Mouse (Mus musculus) C2C12 (cell line): Measurements from ENCODE around the gene Rabgef1. TPM values are rescaled to one million over a fixed set of nuclear protein-coding genes. Genes with fewer than 3 reads are reported as not detected.

ENCODE experiments used
- H3K27me3 ChIP-seq: one replicate; pipeline ENCODE4 v1.6.1; 2011; ENCODE audit not compliant: control insufficient read depth, insufficient read depth, insufficient read length
- H3K36me3 ChIP-seq: one replicate; pipeline ENCODE4 v1.6.1; 2011; ENCODE audit not compliant: control insufficient read depth, insufficient read depth
- H3K4me3 ChIP-seq: one replicate; pipeline ENCODE4 v1.5.1; 2011; ENCODE audit warnings: mild to moderate bottlenecking, control low read depth; ENCODE audit not compliant: poor library complexity, insufficient read depth, severe bottlenecking
- H3K79me2 ChIP-seq: one replicate; pipeline ENCODE4 v1.6.1; 2011; ENCODE audit not compliant: control insufficient read depth, insufficient read depth
- H3K79me3 ChIP-seq: one replicate; pipeline ENCODE4 v1.6.1; 2011; ENCODE audit warnings: low read depth, control low read depth
- H3ac ChIP-seq: one replicate; pipeline ENCODE3; 2011; ENCODE audit warnings: low read depth; ENCODE audit not compliant: control insufficient read depth, insufficient read length
- CEBPB ChIP-seq: IDR thresholded peaks from one replicate; pipeline ENCODE4 v1.6.1; 2011; ENCODE audit warnings: low read depth, mild to moderate bottlenecking, control low read depth, moderate library complexity
- CTCF ChIP-seq: IDR thresholded peaks from one replicate; pipeline ENCODE4 v1.5.1; 2011; ENCODE audit not compliant: control insufficient read depth, insufficient read depth, insufficient read length
- FOSL1 ChIP-seq: IDR thresholded peaks from one replicate; pipeline ENCODE4 v1.8.0; 2011; ENCODE audit warnings: mild to moderate bottlenecking, low read length; ENCODE audit not compliant: poor library complexity, insufficient read depth, severe bottlenecking
- MAX ChIP-seq: IDR thresholded peaks from one replicate; pipeline ENCODE4 v1.6.1; 2011; ENCODE audit warnings: mild to moderate bottlenecking, control low read depth
- MYOD1 ChIP-seq: IDR thresholded peaks from one replicate; pipeline ENCODE4 v1.6.1; 2011; ENCODE audit warnings: low read depth; ENCODE audit not compliant: control insufficient read depth, insufficient read length
- MYOG ChIP-seq: IDR thresholded peaks from one replicate; pipeline ENCODE4 v1.6.1; 2011; ENCODE audit not compliant: control insufficient read depth, insufficient read length; ENCODE audit errors: extremely low read depth
- USF1 ChIP-seq: IDR thresholded peaks from one replicate; pipeline ENCODE4 v1.6.1; 2011; ENCODE audit warnings: low read depth, mild to moderate bottlenecking, control low read depth, moderate library complexity
- polyA plus RNA-seq: library from polyadenylated mRNA; unstranded; fragments of >200 nt; fragmentation: generic; extraction: Trizol; gene quantifications from one replicate; pipeline ENCODE4 v1.2.1, GENCODE M21; 2012; ENCODE audit warnings: missing spikeins

Rabgef1 gene
- polyA plus RNA-seq, 1 experiment = 14.3 TPM

DNA sequence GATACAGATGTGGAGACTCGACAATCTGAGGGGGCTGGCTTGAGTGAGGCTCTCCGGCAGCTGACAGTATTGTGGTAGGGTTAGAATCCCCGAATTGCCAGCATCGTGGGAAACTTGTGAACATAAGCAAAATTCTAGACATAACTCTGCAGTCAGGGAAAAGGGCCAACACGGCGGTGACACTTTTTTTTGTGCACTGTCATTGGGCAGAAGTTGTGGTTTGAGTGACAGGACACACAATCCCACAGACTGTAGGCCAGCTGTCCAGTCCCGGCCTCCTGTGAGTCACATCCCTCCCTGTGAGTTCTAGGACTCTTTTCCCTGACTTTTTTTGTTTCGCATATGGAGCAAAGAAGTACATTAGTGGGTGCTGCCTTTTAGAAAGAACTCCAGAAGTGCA is 25.6 kb upstream of the Rabgef1 start:
- TF ChIP-seq USF1 (no peak), MYOD1 (peak; percentile 84)
- Histone ChIP-seq H3K4me3 (no peak overlapping the region), H3K79me3 (no peaks in the 10 kb centered on the region), H3K27me3 (no peaks in the 10 kb centered on the region), H3K36me3 (no peaks in the 10 kb centered on the region), H3ac (no peak overlapping the region), H3K79me2 (no peaks in the 10 kb centered on the region)

DNA sequence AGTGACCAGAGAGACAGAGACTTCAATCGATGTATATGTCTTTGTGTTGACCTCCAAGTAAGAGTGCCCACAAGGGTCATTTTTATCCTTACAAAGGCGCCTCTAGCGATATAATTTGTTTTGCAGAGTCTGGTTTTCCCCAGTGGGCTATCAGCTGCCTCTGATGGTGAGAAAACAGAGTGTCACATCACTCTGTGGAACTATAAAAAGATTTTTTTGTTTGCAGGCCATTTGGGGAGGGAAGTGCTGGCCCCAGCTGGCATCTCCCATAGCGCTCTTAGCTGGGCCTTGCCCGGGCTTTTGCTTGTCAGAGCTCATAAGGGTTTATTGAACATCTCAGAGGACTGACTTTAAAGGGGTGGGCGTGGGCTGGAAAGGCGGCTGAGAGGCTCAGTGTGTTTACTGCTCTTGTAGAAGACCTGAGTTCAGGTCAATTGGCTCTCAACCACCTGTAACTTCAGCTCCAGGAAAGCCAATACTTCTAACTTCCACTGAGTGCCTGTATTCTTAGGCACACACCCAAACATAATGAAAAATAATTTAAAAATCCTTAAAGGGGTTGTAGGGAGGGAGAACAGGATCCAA is 21.8 kb upstream of the Rabgef1 start:
- TF ChIP-seq CTCF (no peak), MYOG (no peak), FOSL1 (no peak), MAX (no peak), USF1 (no peak), MYOD1 (no peak), CEBPB (no peak)
- no peaks in the 10 kb centered on the region for H3K36me3 ChIP-seq
- H3ac ChIP-seq = no peak overlapping the region
- H3K27me3 ChIP-seq = no peaks in the 10 kb centered on the region
- no peaks in the 10 kb centered on the region for H3K79me3 ChIP-seq
- H3K4me3 ChIP-seq = no peak overlapping the region
- no peaks in the 10 kb centered on the region for H3K79me2 ChIP-seq

- Histone ChIP-seq H3ac (no peak overlapping the region), H3K79me2 (no peaks in the 10 kb centered on the region), H3K36me3 (no peaks in the 10 kb centered on the region), H3K4me3 (no peak overlapping the region), H3K79me3 (no peaks in the 10 kb centered on the region), H3K27me3 (no peaks in the 10 kb centered on the region)
- no peak for TF ChIP-seq FOSL1
- TF ChIP-seq CEBPB = no peak
- TF ChIP-seq MYOD1 = no peak
- no peak for TF ChIP-seq CTCF
- no peak for TF ChIP-seq USF1
Observed at GRCm38 (mm10) chr5:130154286-130154685, 17.3 kb upstream of the Rabgef1 start.

DNA sequence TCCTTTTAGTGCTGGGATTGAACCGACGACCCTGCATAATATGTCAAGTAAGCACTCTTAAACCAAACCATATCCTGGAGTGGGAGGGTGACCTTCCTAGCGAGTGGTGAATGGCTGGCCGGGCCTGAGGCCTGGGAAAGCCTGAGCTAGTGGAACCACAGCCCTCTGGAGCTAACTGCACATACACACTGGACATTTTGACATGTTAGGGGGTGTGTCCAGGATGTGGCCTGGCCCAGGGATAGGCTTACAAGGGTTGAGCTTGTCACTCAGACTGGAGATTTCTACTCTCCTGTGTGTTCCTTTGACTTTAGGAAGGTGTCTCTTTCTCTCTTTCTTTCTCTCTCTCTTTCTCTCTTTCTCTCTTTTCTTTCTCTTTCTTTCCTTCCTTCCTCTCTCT is 13.1 kb upstream of the Rabgef1 start:
- H3ac ChIP-seq = no peak overlapping the region
- no peaks in the 10 kb centered on the region for H3K79me2 ChIP-seq
- no peaks in the 10 kb centered on the region for H3K36me3 ChIP-seq
- H3K27me3 ChIP-seq = no peaks in the 10 kb centered on the region
- no peaks in the 10 kb centered on the region for H3K79me3 ChIP-seq
- no peak overlapping the region for H3K4me3 ChIP-seq
- TF ChIP-seq MYOG (no peak), MYOD1 (no peak), MAX (no peak), FOSL1 (no peak), CEBPB (no peak), CTCF (no peak), USF1 (no peak)

GRCm38 (mm10) chr5:130159761-130160201 is 11.8 kb upstream of the Rabgef1 start:
- Histone ChIP-seq H3K79me3 (no peaks in the 10 kb centered on the region), H3K4me3 (no peak overlapping the region), H3K27me3 (no peaks in the 10 kb centered on the region), H3K36me3 (no peaks in the 10 kb centered on the region), H3K79me2 (no peaks in the 10 kb centered on the region), H3ac (no peak overlapping the region)
- no peak for TF ChIP-seq CEBPB
- TF ChIP-seq MYOD1 = no peak
- TF ChIP-seq FOSL1 = no peak
- no peak for TF ChIP-seq USF1
- TF ChIP-seq CTCF = no peak
- no peak for TF ChIP-seq MYOG
- no peak for TF ChIP-seq MAX

GRCm38 (mm10) chr5:130163670-130164069 is 7.9 kb upstream of the Rabgef1 start:
- H3K4me3 ChIP-seq = no peak overlapping the region
- H3ac ChIP-seq = no peak overlapping the region
- H3K36me3 ChIP-seq = no peaks in the 10 kb centered on the region
- no peaks in the 10 kb centered on the region for H3K27me3 ChIP-seq
- H3K79me3 ChIP-seq = no peaks in the 10 kb centered on the region
- TF ChIP-seq CTCF (peak; percentile 25), MAX (no peak)
- H3K79me2 ChIP-seq = no peaks in the 10 kb centered on the region
